Mouse (Mus musculus) liver, embryonic 15.5 days (tissue): ENCODE measurements around the gene Knl1. TPM values are rescaled to one million over a fixed set of nuclear protein-coding genes. Genes with fewer than 3 reads are reported as not detected.
A peak's percentile ranks its signal among the peaks of the same experiment; 100 is the strongest.

Experiments
- ATAC-seq: fragments of 200-750 bp; cut with Nextera tagmentation; 2 replicates; pipeline ENCODE4 v1.8.0; 2017; ENCODE audit warnings: moderate number of reproducible peaks, mild to moderate bottlenecking, moderate library complexity; ENCODE audit not compliant: insufficient read depth
- H3K27ac ChIP-seq: fragments of 300-500 bp; sonication (generic); replicated peaks from 2 replicates; pipeline ENCODE4 v1.5.1; 2015; ENCODE audit warnings: mild to moderate bottlenecking, inconsistent platforms
- H3K27me3 ChIP-seq: fragments of 300-500 bp; sonication (generic); 2 replicates; pipeline ENCODE4 v1.6.1; 2015; ENCODE audit warnings: mild to moderate bottlenecking, inconsistent platforms
- H3K36me3 ChIP-seq: fragments of 300-500 bp; sonication (generic); replicated peaks from 2 replicates; pipeline ENCODE4 v1.6.1; 2015; ENCODE audit warnings: moderate library complexity, mild to moderate bottlenecking, inconsistent platforms
- H3K4me1 ChIP-seq: fragments of 300-500 bp; sonication (generic); replicated peaks from 2 replicates; pipeline ENCODE4 v1.6.1; 2015; ENCODE audit warnings: inconsistent platforms
- H3K4me2 ChIP-seq: fragments of 300-500 bp; sonication (generic); 2 replicates; pipeline ENCODE4 v1.6.1; 2015; ENCODE audit warnings: moderate library complexity, mild to moderate bottlenecking, inconsistent platforms
- H3K4me3 ChIP-seq: fragments of 300-500 bp; sonication (generic); replicated peaks from 2 replicates; pipeline ENCODE4 v1.5.1; 2015; ENCODE audit warnings: mild to moderate bottlenecking, inconsistent platforms
- H3K9ac ChIP-seq: fragments of 300-500 bp; sonication (generic); 2 replicates; pipeline ENCODE4 v1.6.1; 2015; ENCODE audit warnings: moderate library complexity, mild to moderate bottlenecking, inconsistent platforms
- H3K9me3 ChIP-seq: fragments of 300-500 bp; sonication (generic); replicated peaks from 2 replicates; pipeline ENCODE4 v1.6.1; 2016; ENCODE audit warnings: inconsistent platforms
- WGBS: fragments of 180-500 bp; shearing (Covaris S2); methylation state at CpG from one replicate; pipeline ENCODE4 v1.1.7; 2015; ENCODE audit warnings: mixed read lengths; ENCODE audit not compliant: insufficient replicate concordance; 5-methylcytosine and 5-hydroxymethylcytosine counted together
- polyA plus RNA-seq: library from polyadenylated mRNA; unstranded; fragments of >200 nt; fragmentation: Nextera tagmentation; extraction: Ambion mirVana; gene quantifications from 2 replicates; pipeline ENCODE4 v1.2.1, GENCODE M21; 2015

The Knl1 gene
- polyA plus RNA-seq, 1 experiment from 2014 or later = 59.3 TPM

GRCm38 (mm10) chr2:119040882-119041281, 6.0 kb upstream of the Knl1 start:
- no peaks in the 10 kb centered on the region for H3K9me3 ChIP-seq
- H3K4me2 ChIP-seq = no peak overlapping the region
- no peak overlapping the region for H3K4me3 ChIP-seq
- no peak for ATAC-seq
- H3K4me1 ChIP-seq = peaks cover 7% of the 10 kb centered on the region
- peaks cover 36% of the 10 kb centered on the region for H3K36me3 ChIP-seq
- 35% methylated on average over 4 of the region's 4 CpGs for WGBS
- no peak overlapping the region for H3K27ac ChIP-seq
- H3K9ac ChIP-seq = no peak overlapping the region
- H3K27me3 ChIP-seq = no peaks in the 10 kb centered on the region

DNA sequence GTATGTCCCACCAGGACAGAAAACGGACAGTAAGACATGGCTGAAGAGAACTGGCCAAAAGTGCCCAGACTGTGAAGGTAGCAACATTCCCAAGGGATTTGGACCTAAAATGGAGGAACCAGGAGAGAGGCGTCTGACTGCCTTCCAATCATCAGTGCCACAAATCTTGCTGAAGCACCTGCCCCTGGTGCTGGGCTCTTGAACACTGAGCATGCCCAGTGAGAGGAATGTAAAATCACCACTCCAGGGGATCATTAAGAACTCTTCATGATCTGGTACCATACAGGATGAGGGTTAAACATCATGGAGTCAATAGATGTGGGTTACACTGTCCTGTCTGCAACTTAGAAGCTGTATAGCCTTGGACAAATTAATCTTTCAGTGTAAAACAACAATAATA, 1.8 kb upstream of the Knl1 start:
- Histone ChIP-seq H3K36me3 (0 out of 2 replicates have a peak, but pooled peaks cover 7% of the 10 kb centered on the region), H3K27me3 (no peaks in the 10 kb centered on the region), H3K9me3 (no peaks in the 10 kb centered on the region), H3K27ac (no peak overlapping the region), H3K9ac (no peak overlapping the region), H3K4me2 (no peak overlapping the region), H3K4me3 (no peak overlapping the region), H3K4me1 (peaks cover 23% of the 10 kb centered on the region)
- WGBS = 66% methylated on average over 2 of the region's 2 CpGs
- ATAC-seq = no peak

DNA sequence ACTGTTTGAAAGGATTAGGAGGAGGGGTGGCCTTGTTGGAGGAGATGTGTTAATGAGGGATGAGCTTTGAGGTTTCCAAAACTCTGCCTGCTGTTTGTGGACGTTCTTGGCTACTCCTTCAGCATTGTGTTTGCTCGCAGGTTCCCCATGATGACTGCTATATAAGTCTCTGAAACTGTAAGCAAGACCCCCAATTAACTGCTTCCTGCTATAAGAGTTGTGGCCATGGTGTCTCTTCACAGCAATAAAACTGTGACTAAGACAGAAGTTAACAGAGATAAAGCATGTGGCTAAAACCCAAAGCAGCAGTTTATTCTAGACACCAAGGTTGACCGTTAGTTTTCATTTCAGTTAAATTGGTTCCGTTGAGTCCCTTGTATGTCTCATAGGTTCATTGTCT, 930 bp downstream of the Knl1 start:
- Histone ChIP-seq H3K36me3 (peaks cover 6% of the 10 kb centered on the region; the same call in 1 of the 2 replicates), H3K4me3 (peak overlapping the region; percentile 96), H3K9ac (peak overlapping the region; percentile 92), H3K4me2 (peak overlapping the region; percentile 67), H3K9me3 (no peaks in the 10 kb centered on the region), H3K27ac (peak overlapping the region; percentile 93), H3K4me1 (peaks cover 39% of the 10 kb centered on the region), H3K27me3 (no peaks in the 10 kb centered on the region)
- 3% methylated on average over 4 of the region's 4 CpGs for WGBS
- no peak for ATAC-seq

- H3K36me3 ChIP-seq = peaks cover 6% of the 10 kb centered on the region; the same call in 1 of the 2 replicates
- H3K27me3 ChIP-seq = no peaks in the 10 kb centered on the region
- peaks cover 41% of the 10 kb centered on the region for H3K4me1 ChIP-seq
- no peak overlapping the region for H3K9ac ChIP-seq
- WGBS = 58% methylated on average over 4 of the region's 4 CpGs
- H3K4me3 ChIP-seq = no peak overlapping the region
- H3K27ac ChIP-seq = no peak overlapping the region
- no peaks in the 10 kb centered on the region for H3K9me3 ChIP-seq
- ATAC-seq = no peak
- H3K4me2 ChIP-seq = peak overlapping the region; percentile 36; the same call in 1 of the 2 replicates
These were observed 3.3 kb downstream of the Knl1 start for GRCm38 (mm10) chr2:119050132-119050650.

GRCm38 (mm10) chr2:119060139-119060538, 13.2 kb downstream of the Knl1 start:
- peak; percentile 51; the same call in 1 of the 2 replicates for ATAC-seq
- Histone ChIP-seq H3K4me3 (no peak overlapping the region), H3K27me3 (no peaks in the 10 kb centered on the region), H3K9me3 (no peaks in the 10 kb centered on the region), H3K36me3 (peaks cover 61% of the 10 kb centered on the region), H3K4me1 (peaks cover 8% of the 10 kb centered on the region; the same call in 1 of the 2 replicates), H3K4me2 (no peak overlapping the region), H3K9ac (no peak overlapping the region), H3K27ac (no peak overlapping the region)
- WGBS = 26% methylated on average over 2 of the region's 2 CpGs

- H3K27ac ChIP-seq = no peak overlapping the region
- WGBS = 91% methylated on average over 4 of the region's 4 CpGs
- H3K9ac ChIP-seq = no peak overlapping the region
- H3K4me1 ChIP-seq = no peaks in the 10 kb centered on the region
- no peak overlapping the region for H3K4me2 ChIP-seq
- H3K4me3 ChIP-seq = no peak overlapping the region
- H3K36me3 ChIP-seq = peaks cover 88% of the 10 kb centered on the region
- no peaks in the 10 kb centered on the region for H3K27me3 ChIP-seq
- no peaks in the 10 kb centered on the region for H3K9me3 ChIP-seq
- no peak for ATAC-seq
These were observed 25.5 kb downstream of the Knl1 start for GRCm38 (mm10) chr2:119072397-119072796.

- Histone ChIP-seq H3K4me2 (no peak overlapping the region), H3K9me3 (no peaks in the 10 kb centered on the region), H3K4me1 (no peaks in the 10 kb centered on the region), H3K9ac (no peak overlapping the region), H3K36me3 (peaks cover 82% of the 10 kb centered on the region), H3K27me3 (no peaks in the 10 kb centered on the region), H3K27ac (no peak overlapping the region), H3K4me3 (no peak overlapping the region)
- no peak for ATAC-seq
- 88% methylated on average over 2 of the region's 2 CpGs for WGBS
These were observed 39.2 kb downstream of the Knl1 start for GRCm38 (mm10) chr2:119086156-119086555.

- Histone ChIP-seq H3K9ac (no peak overlapping the region), H3K4me2 (no peak overlapping the region), H3K4me1 (no peaks in the 10 kb centered on the region), H3K4me3 (no peak overlapping the region), H3K27ac (no peak overlapping the region), H3K27me3 (no peaks in the 10 kb centered on the region), H3K36me3 (peaks cover 77% of the 10 kb centered on the region), H3K9me3 (no peaks in the 10 kb centered on the region)
- ATAC-seq = no peak
These were observed 54.6 kb downstream of the Knl1 start for GRCm38 (mm10) chr2:119101552-119101951.

GRCm38 (mm10) chr2:119106583-119106982, 59.7 kb downstream of the Knl1 start:
- no peak overlapping the region for H3K27ac ChIP-seq
- H3K4me3 ChIP-seq = no peak overlapping the region
- H3K4me1 ChIP-seq = peaks cover 2% of the 10 kb centered on the region
- 80% methylated on average over 5 of the region's 5 CpGs for WGBS
- H3K9ac ChIP-seq = no peak overlapping the region
- H3K36me3 ChIP-seq = peaks cover 67% of the 10 kb centered on the region
- H3K9me3 ChIP-seq = no peaks in the 10 kb centered on the region
- no peak overlapping the region for H3K4me2 ChIP-seq
- no peaks in the 10 kb centered on the region for H3K27me3 ChIP-seq
- ATAC-seq = no peak

DNA sequence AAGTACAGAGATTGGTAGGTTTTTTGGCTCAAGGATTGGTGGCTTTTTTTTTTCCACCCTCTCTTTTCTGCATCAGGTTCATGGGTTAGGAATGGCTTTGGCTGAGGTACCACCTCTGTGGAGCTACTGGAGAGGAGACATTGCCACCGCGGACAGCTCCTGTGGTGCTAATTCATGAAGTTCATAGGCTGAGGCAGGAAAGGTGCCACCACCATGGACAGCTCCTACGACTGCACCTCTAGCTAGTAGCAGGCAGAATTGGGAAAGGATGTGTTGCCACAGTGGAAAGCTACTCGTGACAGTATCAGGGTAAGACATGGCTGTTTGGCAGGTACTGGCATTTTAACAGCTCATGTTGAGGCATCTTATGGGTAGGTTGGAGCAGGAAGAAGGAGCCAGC, 61.6 kb downstream of the Knl1 start:
- H3K36me3 ChIP-seq = peaks cover 48% of the 10 kb centered on the region
- H3K9ac ChIP-seq = no peak overlapping the region
- H3K4me1 ChIP-seq = peaks cover 10% of the 10 kb centered on the region
- ATAC-seq = no peak
- no peaks in the 10 kb centered on the region for H3K9me3 ChIP-seq
- 58% methylated on average over 4 of the region's 4 CpGs for WGBS
- no peak overlapping the region for H3K4me3 ChIP-seq
- H3K27ac ChIP-seq = no peak overlapping the region
- no peak overlapping the region for H3K4me2 ChIP-seq
- H3K27me3 ChIP-seq = no peaks in the 10 kb centered on the region

- H3K4me2 ChIP-seq = peak overlapping the region; percentile 83; the same call in 1 of the 2 replicates
- peaks cover 31% of the 10 kb centered on the region for H3K4me1 ChIP-seq
- H3K9ac ChIP-seq = no peak overlapping the region
- peaks cover 47% of the 10 kb centered on the region for H3K36me3 ChIP-seq
- 79% methylated on average over 3 of the region's 3 CpGs for WGBS
- H3K27me3 ChIP-seq = no peaks in the 10 kb centered on the region
- no peak for ATAC-seq
- no peaks in the 10 kb centered on the region for H3K9me3 ChIP-seq
- peak overlapping the region; percentile 93; the same call in 1 of the 2 replicates for H3K4me3 ChIP-seq
- H3K27ac ChIP-seq = no peak overlapping the region
These were observed 64.1 kb downstream of the Knl1 start for GRCm38 (mm10) chr2:119111060-119111459.
